Comparison of ENCODE assay signal across 26 mouse cellular contexts in genomic region chr7:102927105-102927504, GRCm38 (mm10). TPM values are rescaled to one million over a fixed set of nuclear protein-coding genes. Genes with fewer than 3 reads are reported as not detected.
A peak's percentile ranks its signal among the peaks of the same experiment; 100 is the strongest.
DNase-seq lines count a peak whose midpoint lies in the region; ATAC-seq lines count a peak whose summit lies in the region.
"Had no signal": no experiment of that assay in that cellular context is flagged by ENCODE, and none has a peak within 500 bp of the region (broad histone marks: within the 10 kb centered on the region; RNA-seq: fewer than 3 reads in every experiment).

No protein-coding gene starts in this region.

- DNase-seq in A20 (ENCODE audit: low read depth, low spot score) = peak; percentile 12
- DNase-seq in adrenal gland, adult 2 months = no peak
- DNase-seq in adrenal gland, postnatal 36 days = no peak
- DNase-seq: adrenal gland, adult 8-10 months; adrenal gland, postnatal 14 days; cerebellum, adult 11 months; cerebellum, adult 18-20 months; cerebellum, adult 8-10 months; cerebellum, adult 9-11 months; cerebellum, postnatal 14 days; cerebellum, postnatal 36 days had no signal

- peak; percentile 62 for ATAC-seq in granulocyte monocyte progenitor cell, adult 5-6 weeks (replicated peaks; ENCODE audit: poor library complexity, severe bottlenecking)
- peak; percentile 65 for ATAC-seq in megakaryocyte progenitor cell, adult 5-6 weeks (replicated peaks; ENCODE audit: poor library complexity)
- ATAC-seq: forebrain, embryonic 13.5 days; forebrain, embryonic 15.5 days had no signal

RNA-seq across cellular contexts. Expression of gene Olfr572, which starts 2.9 kb away (rescaled TPM):
- not detected in 2 replicates for total RNA-seq in granulocyte monocyte progenitor cell, adult 5-6 weeks (2014; fragmentation: Nextera tagmentation)
- total RNA-seq in granulocyte monocyte progenitor cell, adult 5-6 weeks (2017) = not detected in 2 replicates
- not detected in 2 replicates for total RNA-seq in megakaryocyte progenitor cell, adult 5-6 weeks (2015)
- not detected in 2 replicates for total RNA-seq in megakaryocyte progenitor cell, adult 5-6 weeks (2017)
- total RNA-seq in adrenal gland, adult 2 months (2021) = not detected
- polyA plus RNA-seq in adrenal gland, adult 2 months (2012; rRNA removed) = not detected in 2 replicates
- total RNA-seq in adrenal gland, postnatal 36 days (2021) = not detected
- total RNA-seq: adrenal gland, adult 8-10 months; adrenal gland, postnatal 14 days; adrenal gland, postnatal 4 days; ES-E14; MEL had no signal
- polyA plus RNA-seq: brain, embryonic 14.5 days; C2C12; cortical plate, adult 2 months; embryonic facial prominence, embryonic 10.5 days; embryonic facial prominence, embryonic 12.5 days; embryonic facial prominence, embryonic 14.5 days; forebrain, embryonic 11.5 days; forebrain, embryonic 13.5 days; forebrain, embryonic 15.5 days; frontal cortex, adult 2 months had no signal

RNA-seq across cellular contexts. Expression of gene Olfr571, which starts 9.8 kb away (rescaled TPM):
- total RNA-seq in granulocyte monocyte progenitor cell, adult 5-6 weeks (2014; fragmentation: Nextera tagmentation) = not detected in 2 replicates
- not detected in 2 replicates for total RNA-seq in granulocyte monocyte progenitor cell, adult 5-6 weeks (2017)
- total RNA-seq in megakaryocyte progenitor cell, adult 5-6 weeks (2015) = not detected in 2 replicates
- not detected in 2 replicates for total RNA-seq in megakaryocyte progenitor cell, adult 5-6 weeks (2017)
- not detected for total RNA-seq in adrenal gland, adult 2 months (2021)
- not detected in 2 replicates for polyA plus RNA-seq in adrenal gland, adult 2 months (2012; rRNA removed)
- not detected for total RNA-seq in adrenal gland, postnatal 36 days (2021)
- total RNA-seq: adrenal gland, postnatal 14 days; adrenal gland, postnatal 4 days; ES-E14; MEL had no signal
- polyA plus RNA-seq: brain, embryonic 14.5 days; C2C12; cortical plate, adult 2 months; forebrain, embryonic 13.5 days; forebrain, embryonic 15.5 days; frontal cortex, adult 2 months had no signal

RNA-seq across cellular contexts. Expression of gene Olfr573-ps1, which starts 15.3 kb away (rescaled TPM):
- total RNA-seq in granulocyte monocyte progenitor cell, adult 5-6 weeks (2014; fragmentation: Nextera tagmentation) = not detected in 2 replicates
- not detected in 2 replicates for total RNA-seq in granulocyte monocyte progenitor cell, adult 5-6 weeks (2017)
- not detected in 2 replicates for total RNA-seq in megakaryocyte progenitor cell, adult 5-6 weeks (2015)
- not detected in 2 replicates for total RNA-seq in megakaryocyte progenitor cell, adult 5-6 weeks (2017)
- not detected for total RNA-seq in adrenal gland, adult 2 months (2021)
- polyA plus RNA-seq in adrenal gland, adult 2 months (2012; rRNA removed) = not detected in 2 replicates
- total RNA-seq in adrenal gland, postnatal 36 days (2021) = not detected
- total RNA-seq: adrenal gland, adult 8-10 months; adrenal gland, postnatal 14 days; adrenal gland, postnatal 4 days; ES-E14; MEL had no signal
- polyA plus RNA-seq: brain, embryonic 14.5 days; C2C12; cortical plate, adult 2 months; embryonic facial prominence, embryonic 10.5 days; embryonic facial prominence, embryonic 12.5 days; embryonic facial prominence, embryonic 14.5 days; forebrain, embryonic 11.5 days; forebrain, embryonic 13.5 days; forebrain, embryonic 15.5 days; frontal cortex, adult 2 months had no signal

RNA-seq across cellular contexts. Expression of gene Olfr574, which starts 21.2 kb away (rescaled TPM):
- not detected in 2 replicates for total RNA-seq in granulocyte monocyte progenitor cell, adult 5-6 weeks (2014; fragmentation: Nextera tagmentation)
- not detected in 2 replicates for total RNA-seq in granulocyte monocyte progenitor cell, adult 5-6 weeks (2017)
- total RNA-seq in megakaryocyte progenitor cell, adult 5-6 weeks (2015) = not detected in 2 replicates
- not detected in 2 replicates for total RNA-seq in megakaryocyte progenitor cell, adult 5-6 weeks (2017)
- not detected for total RNA-seq in adrenal gland, adult 2 months (2021)
- not detected in 2 replicates for polyA plus RNA-seq in adrenal gland, adult 2 months (2012; rRNA removed)
- total RNA-seq in adrenal gland, postnatal 36 days (2021) = not detected
- total RNA-seq: adrenal gland, postnatal 14 days; adrenal gland, postnatal 4 days; ES-E14; MEL had no signal
- polyA plus RNA-seq: C2C12; cortical plate, adult 2 months; embryonic facial prominence, embryonic 10.5 days; embryonic facial prominence, embryonic 12.5 days; embryonic facial prominence, embryonic 14.5 days; forebrain, embryonic 11.5 days; forebrain, embryonic 13.5 days; forebrain, embryonic 15.5 days; frontal cortex, adult 2 months had no signal

RNA-seq across cellular contexts. Expression of gene Olfr575, which starts 31.5 kb away (rescaled TPM):
- total RNA-seq in granulocyte monocyte progenitor cell, adult 5-6 weeks (2014; fragmentation: Nextera tagmentation) = not detected in 2 replicates
- not detected in 2 replicates for total RNA-seq in granulocyte monocyte progenitor cell, adult 5-6 weeks (2017)
- not detected in 2 replicates for total RNA-seq in megakaryocyte progenitor cell, adult 5-6 weeks (2015)
- total RNA-seq in megakaryocyte progenitor cell, adult 5-6 weeks (2017) = not detected in 2 replicates
- total RNA-seq in adrenal gland, adult 2 months (2021) = not detected
- polyA plus RNA-seq in adrenal gland, adult 2 months (2012; rRNA removed) = not detected in 2 replicates
- not detected for total RNA-seq in adrenal gland, postnatal 36 days (2021)
- total RNA-seq: adrenal gland, adult 8-10 months; adrenal gland, postnatal 14 days; adrenal gland, postnatal 4 days; ES-E14; MEL had no signal
- polyA plus RNA-seq: brain, embryonic 14.5 days; C2C12; cortical plate, adult 2 months; embryonic facial prominence, embryonic 10.5 days; embryonic facial prominence, embryonic 12.5 days; embryonic facial prominence, embryonic 14.5 days; forebrain, embryonic 11.5 days; forebrain, embryonic 13.5 days; forebrain, embryonic 15.5 days; frontal cortex, adult 2 months had no signal
